Mouse (Mus musculus) erythroblast, embryonic 14.5 days (primary cell): ENCODE results near the gene Kpna6.

Experiments
- GATA1 ChIP-seq: IDR thresholded peaks from 2 replicates; pipeline ENCODE4 v1.6.1; 2012; ENCODE audit warnings: low read length, inconsistent platforms, mixed read lengths
- TAL1 ChIP-seq: IDR thresholded peaks from 3 replicates; pipeline ENCODE4 v1.6.1; 2012; ENCODE audit warnings: low read length, inconsistent platforms, mixed read lengths

DNA sequence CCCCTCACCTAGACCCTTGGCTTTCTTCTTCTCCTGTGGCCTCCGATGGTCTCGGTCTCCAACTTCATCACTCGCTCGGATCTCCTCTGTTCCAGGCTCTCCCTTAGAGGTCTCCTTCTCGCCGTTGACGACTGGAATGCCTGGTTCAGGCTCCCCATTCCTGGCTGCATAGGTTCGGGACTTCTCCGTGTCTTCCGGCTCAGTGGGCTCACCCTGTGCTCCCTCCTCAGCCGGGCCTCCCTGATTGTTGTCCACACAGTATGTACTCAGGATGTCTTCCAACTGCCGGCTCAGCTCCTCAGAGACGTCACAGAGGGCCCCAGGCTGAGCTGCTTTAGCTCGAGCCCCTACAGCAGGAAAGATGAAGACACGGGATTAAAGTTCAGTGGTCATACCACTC, 33.3 kb downstream of the Kpna6 start:
- TF ChIP-seq GATA1 (no peak), TAL1 (no peak)
